Mouse (Mus musculus) lung, postnatal 0 days (tissue): Measurements from ENCODE around the gene Spata16. TPM values are rescaled to one million over a fixed set of nuclear protein-coding genes. Genes with fewer than 3 reads are reported as not detected.

Experiments used
- ATAC-seq: fragments of 200-750 bp; cut with Nextera tagmentation; 2 replicates; pipeline ENCODE4 v1.8.0; 2017; ENCODE audit warnings: moderate library complexity
- DNase-seq: peaks from one replicate; pipeline ENCODE4 v3.0.0-alpha.2; 2016; ENCODE audit warnings: low spot score
- H3K27ac ChIP-seq: fragments of 300-500 bp; sonication (generic); 2 replicates; pipeline ENCODE4 v1.5.1; 2014; ENCODE audit warnings: antibody characterized with exemption, mild to moderate bottlenecking, low read length, mixed read lengths
- H3K27me3 ChIP-seq: fragments of 300-500 bp; sonication (generic); replicated peaks from 2 replicates; pipeline ENCODE4 v1.6.1; 2014; ENCODE audit warnings: low read length, mixed read lengths; ENCODE audit not compliant: insufficient read depth
- H3K36me3 ChIP-seq: fragments of 300-500 bp; sonication (generic); 2 replicates; pipeline ENCODE4 v1.6.1; 2014; ENCODE audit warnings: low read length, mixed read lengths; ENCODE audit not compliant: insufficient read depth
- H3K4me1 ChIP-seq: fragments of 300-500 bp; sonication (generic); 2 replicates; pipeline ENCODE4 v1.6.1; 2014; ENCODE audit warnings: antibody characterized with exemption, low read depth, low read length, mixed read lengths; ENCODE audit not compliant: insufficient read depth
- H3K4me2 ChIP-seq: fragments of 300-500 bp; sonication (generic); replicated peaks from 2 replicates; pipeline ENCODE4 v1.6.1; 2014; ENCODE audit warnings: low read depth, mild to moderate bottlenecking, low read length, moderate library complexity, mixed read lengths
- H3K4me3 ChIP-seq: fragments of 300-500 bp; sonication (generic); 2 replicates; pipeline ENCODE4 v1.5.1; 2014; ENCODE audit warnings: low read depth, low read length
- H3K9ac ChIP-seq: fragments of 300-500 bp; sonication (generic); replicated peaks from 2 replicates; pipeline ENCODE4 v1.6.1; 2014; ENCODE audit warnings: low read depth, mild to moderate bottlenecking
- H3K9me3 ChIP-seq: fragments of 300-500 bp; sonication (generic); 2 replicates; pipeline ENCODE4 v1.6.1; 2016; ENCODE audit warnings: low read length, mixed read lengths
- CTCF ChIP-seq: IDR thresholded peaks from 2 replicates; pipeline ENCODE4 v1.5.1; 2016; ENCODE audit warnings: antibody characterized with exemption, mild to moderate bottlenecking
- EP300 ChIP-seq: IDR thresholded peaks from 2 replicates; pipeline ENCODE4 v1.6.1; 2016; ENCODE audit warnings: antibody characterized with exemption, mild to moderate bottlenecking, control low read depth
- WGBS: fragments of 180-500 bp; shearing (Covaris S2); extraction: QIAGEN DNeasy Blood & Tissue Kit; methylation state at CpG from one replicate; pipeline ENCODE4 v1.1.7; 2014; 5-methylcytosine and 5-hydroxymethylcytosine counted together
- polyA plus RNA-seq: library from polyadenylated mRNA; unstranded; fragments of >200 nt; fragmentation: Nextera tagmentation; extraction: Ambion mirVana; gene quantifications from 2 replicates; pipeline ENCODE4 v1.2.1, GENCODE M21; 2015

Gene Spata16
- polyA plus RNA-seq, 1 experiment from 2014 or later, result not detected

GRCm38 (mm10) chr3:26979603-26980002, 342.2 kb downstream of the Spata16 start:
- Histone ChIP-seq H3K36me3 (no peaks in the 10 kb centered on the region), H3K9ac (no peak overlapping the region), H3K4me2 (no peak overlapping the region), H3K27ac (no peak overlapping the region), H3K4me1 (no peaks in the 10 kb centered on the region), H3K4me3 (no peak overlapping the region), H3K27me3 (no peaks in the 10 kb centered on the region), H3K9me3 (no peaks in the 10 kb centered on the region)
- no peak for TF ChIP-seq CTCF
- no peak for TF ChIP-seq EP300
- 58% methylated on average over 2 of the region's 2 CpGs for WGBS
- ATAC-seq, result no peak
- no peak for DNase-seq

- H3K4me2 ChIP-seq, result no peak overlapping the region
- no peak for TF ChIP-seq CTCF
- H3K27ac ChIP-seq, result no peak overlapping the region
- H3K4me3 ChIP-seq, result no peak overlapping the region
- H3K9ac ChIP-seq, result no peak overlapping the region
- H3K9me3 ChIP-seq, result no peaks in the 10 kb centered on the region
- H3K27me3 ChIP-seq, result no peaks in the 10 kb centered on the region
- WGBS, result 75% methylated on average over 3 of the region's 3 CpGs
- no peaks in the 10 kb centered on the region for H3K36me3 ChIP-seq
- DNase-seq (no peak), ATAC-seq (no peak)
- H3K4me1 ChIP-seq, result no peaks in the 10 kb centered on the region
Observed at GRCm38 (mm10) chr3:26980371-26980770, 343.0 kb downstream of the Spata16 start.

- WGBS, result 73% methylated on average over 6 of the region's 6 CpGs
- no peaks in the 10 kb centered on the region for H3K27me3 ChIP-seq
- no peak overlapping the region for H3K27ac ChIP-seq
- no peaks in the 10 kb centered on the region for H3K4me1 ChIP-seq
- no peaks in the 10 kb centered on the region for H3K9me3 ChIP-seq
- no peak overlapping the region for H3K4me3 ChIP-seq
- no peak for TF ChIP-seq CTCF
- TF ChIP-seq EP300, result no peak
- no peaks in the 10 kb centered on the region for H3K36me3 ChIP-seq
- DNase-seq (no peak), ATAC-seq (no peak)
- no peak overlapping the region for H3K4me2 ChIP-seq
- no peak overlapping the region for H3K9ac ChIP-seq
Observed at GRCm38 (mm10) chr3:26981979-26982623, 344.7 kb downstream of the Spata16 start.

- Histone ChIP-seq H3K9ac (no peak overlapping the region), H3K27me3 (no peaks in the 10 kb centered on the region), H3K4me2 (no peak overlapping the region), H3K9me3 (no peaks in the 10 kb centered on the region), H3K27ac (no peak overlapping the region), H3K4me1 (no peaks in the 10 kb centered on the region), H3K36me3 (no peaks in the 10 kb centered on the region), H3K4me3 (no peak overlapping the region)
- DNase-seq (no peak), ATAC-seq (no peak)
- TF ChIP-seq CTCF, result no peak
- TF ChIP-seq EP300, result no peak
- WGBS, result 84% methylated on average over 6 of the region's 6 CpGs
Observed at GRCm38 (mm10) chr3:26983749-26984148, 346.3 kb downstream of the Spata16 start.

GRCm38 (mm10) chr3:27006844-27007243, 369.4 kb downstream of the Spata16 start:
- TF ChIP-seq EP300 (no peak), CTCF (no peak)
- Histone ChIP-seq H3K4me3 (no peak overlapping the region), H3K4me1 (no peaks in the 10 kb centered on the region), H3K27ac (no peak overlapping the region), H3K9ac (no peak overlapping the region), H3K36me3 (no peaks in the 10 kb centered on the region), H3K27me3 (no peaks in the 10 kb centered on the region), H3K9me3 (no peaks in the 10 kb centered on the region), H3K4me2 (no peak overlapping the region)
- DNase-seq (no peak), ATAC-seq (no peak)
- WGBS, result 45% methylated on average over 1 of the region's 1 CpGs

- ATAC-seq (no peak), DNase-seq (no peak)
- Histone ChIP-seq H3K9ac (no peak overlapping the region), H3K4me2 (no peak overlapping the region), H3K4me1 (no peaks in the 10 kb centered on the region), H3K27ac (no peak overlapping the region), H3K36me3 (no peaks in the 10 kb centered on the region), H3K27me3 (no peaks in the 10 kb centered on the region), H3K4me3 (no peak overlapping the region), H3K9me3 (no peaks in the 10 kb centered on the region)
- TF ChIP-seq CTCF (no peak), EP300 (no peak)
- 86% methylated on average over 3 of the region's 3 CpGs for WGBS
Observed at GRCm38 (mm10) chr3:27027957-27028356, 390.5 kb downstream of the Spata16 start.

- no peak overlapping the region for H3K9ac ChIP-seq
- no peak overlapping the region for H3K27ac ChIP-seq
- no peak overlapping the region for H3K4me3 ChIP-seq
- H3K36me3 ChIP-seq, result no peaks in the 10 kb centered on the region
- H3K4me1 ChIP-seq, result no peaks in the 10 kb centered on the region
- ATAC-seq (no peak), DNase-seq (no peak)
- TF ChIP-seq CTCF (no peak), EP300 (no peak)
- no peak overlapping the region for H3K4me2 ChIP-seq
- no peaks in the 10 kb centered on the region for H3K9me3 ChIP-seq
- no peaks in the 10 kb centered on the region for H3K27me3 ChIP-seq
Observed at GRCm38 (mm10) chr3:27028526-27028925, 391.1 kb downstream of the Spata16 start.
